Comparison of ENCODE assay signal across 26 mouse cellular contexts in genomic region chr4:96622474-96622873, GRCm38 (mm10). TPM values are rescaled to one million over a fixed set of nuclear protein-coding genes. Genes with fewer than 3 reads are reported as not detected.
"Had no signal": no experiment of that assay in that cellular context is flagged by ENCODE, and none has a peak within 500 bp of the region (broad histone marks: within the 10 kb centered on the region; RNA-seq: fewer than 3 reads in every experiment).

No protein-coding gene starts in this region.

- H3K4me2 ChIP-seq: lung, embryonic 14.5 days; midbrain, embryonic 12.5 days; neural tube, embryonic 13.5 days; neural tube, embryonic 15.5 days had no signal

- H3K27ac ChIP-seq: midbrain, embryonic 10.5 days; midbrain, embryonic 12.5 days; neural tube, embryonic 13.5 days; neural tube, embryonic 15.5 days had no signal

- H3K27me3 ChIP-seq: midbrain, embryonic 12.5 days; neural tube, embryonic 13.5 days; neural tube, embryonic 15.5 days had no signal

- H3K36me3 ChIP-seq: midbrain, embryonic 10.5 days; midbrain, embryonic 12.5 days; neural tube, embryonic 13.5 days; neural tube, embryonic 15.5 days had no signal

- ATAC-seq: midbrain, embryonic 16.5 days had no signal

- H3K4me3 ChIP-seq: midbrain, embryonic 10.5 days; midbrain, embryonic 12.5 days; myocyte; neural tube, embryonic 13.5 days; neural tube, embryonic 15.5 days had no signal

- H3K4me1 ChIP-seq: midbrain, embryonic 10.5 days; midbrain, embryonic 12.5 days; neural tube, embryonic 13.5 days; neural tube, embryonic 15.5 days had no signal

- H3K9me3 ChIP-seq: midbrain, embryonic 12.5 days; neural tube, embryonic 15.5 days had no signal

- DNase-seq: lung, adult 18-20 months; lung, embryonic 14.5 days; lung, postnatal 10 days; lung, postnatal 4 days; midbrain, embryonic 14.5 days; retina, postnatal 1 day; right cerebral cortex, adult 18-20 months; right cerebral cortex, postnatal 25 days; right cerebral cortex, postnatal 4 days; spleen, adult 18-20 months; thymus, adult 18-20 months; thymus, postnatal 14 days; thymus, postnatal 36 days had no signal

- H3K9ac ChIP-seq: lung, embryonic 14.5 days; midbrain, embryonic 12.5 days; neural tube, embryonic 13.5 days; neural tube, embryonic 15.5 days had no signal

RNA-seq across cellular contexts. Expression of gene Cyp2j5, which starts 41.5 kb away (rescaled TPM):
- total RNA-seq: megakaryocyte, adult 5-6 weeks; megakaryocyte-erythroid progenitor cell, adult 5-6 weeks had no signal
- polyA plus RNA-seq: lung, embryonic 14.5 days; lung, embryonic 16.5 days; midbrain, embryonic 10.5 days; midbrain, embryonic 12.5 days; midbrain, embryonic 14.5 days; midbrain, embryonic 16.5 days; myocyte; neural tube, embryonic 11.5 days; neural tube, embryonic 13.5 days; neural tube, embryonic 15.5 days; small intestine, adult 2 months; stomach, embryonic 14.5 days; thymus, postnatal 0 days had no signal
